8 mouse cellular contexts compared by ENCODE assay signal in the genomic region with DNA sequence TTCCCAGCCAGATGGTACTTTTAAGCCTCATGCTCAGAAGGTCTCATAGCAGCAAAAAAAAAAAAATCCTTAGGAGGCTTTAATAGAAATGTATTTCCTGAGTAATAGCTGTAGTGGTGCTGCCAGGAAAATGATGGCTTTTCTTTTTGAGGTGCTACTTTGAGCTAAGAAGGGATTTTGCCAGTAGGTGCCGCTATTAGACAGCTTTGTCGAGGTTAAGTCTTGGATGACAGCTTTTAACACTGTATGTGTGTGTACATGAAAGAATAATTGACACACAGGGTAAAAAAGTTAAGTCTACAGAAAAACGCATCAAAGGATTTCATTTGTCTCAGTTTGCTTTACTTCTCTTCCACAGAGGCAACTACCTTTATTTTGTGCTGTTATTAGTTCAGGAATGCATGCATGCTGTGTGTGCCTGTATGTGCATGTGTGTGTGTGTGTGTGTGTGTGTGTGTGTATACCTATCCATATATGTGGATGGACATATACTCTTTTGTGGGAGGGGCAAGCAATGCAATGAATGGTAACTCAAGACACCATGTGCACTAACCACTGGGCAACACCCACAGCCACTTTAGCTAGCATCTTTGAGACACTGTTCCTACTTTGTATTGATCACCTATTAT. TPM values are rescaled to one million over a fixed set of nuclear protein-coding genes. Genes with fewer than 3 reads are reported as not detected.
DNase-seq lines count a peak whose midpoint lies in the region; ATAC-seq and TF ChIP-seq lines count a peak whose summit lies in the region.

No protein-coding gene starts in this region.

- no peak overlapping the region for H3K9ac ChIP-seq in forebrain, embryonic 14.5 days (ENCODE audit: low read length)

- H3K4me1 ChIP-seq in forebrain, embryonic 14.5 days (ENCODE audit: control insufficient read depth, insufficient read depth, low read length), result no peaks in the 10 kb centered on the region

- H3K27ac ChIP-seq in gastrocnemius, adult 2 months, result no peak overlapping the region
- no peak overlapping the region for H3K27ac ChIP-seq in forebrain, embryonic 14.5 days (ENCODE audit: low read depth, low read length)

- ATAC-seq in forebrain, embryonic 14.5 days, result peak; percentile 86

- peak; percentile 17 for DNase-seq in gastrocnemius, adult 2 months
- DNase-seq in gastrocnemius, postnatal 14 days, result no peak
- DNase-seq in 3134 (ENCODE audit: extremely low read depth, insufficient read length, low spot score), result peak; percentile 10
- peak; percentile 63 for DNase-seq in adipocyte (ENCODE audit: low spot score)
- DNase-seq in forebrain, embryonic 14.5 days (ENCODE audit: low spot score), result peak; percentile 84
- DNase-seq in left cerebral cortex, adult 11 months (ENCODE audit: low spot score), result peak; percentile 19
- DNase-seq in retina, adult 2 months (ENCODE audit: low read depth, low spot score), result peak; percentile 18
- no peak for DNase-seq in urinary bladder, adult 18-20 months (ENCODE audit: low spot score in 2 of 2)

- no peaks in the 10 kb centered on the region for H3K36me3 ChIP-seq in forebrain, embryonic 14.5 days (ENCODE audit: control insufficient read depth, insufficient read depth, low read length)

- no peak overlapping the region for H3K4me2 ChIP-seq in forebrain, embryonic 14.5 days (ENCODE audit: low read length)

- intact Hi-C loops in gastrocnemius, adult 2 months (cut with DNase I), result no loop called here
- intact Hi-C loops in gastrocnemius, postnatal 14 days (cut with DNase I; ENCODE audit: low total_unique reads), result no loop called here

- H3K27me3 ChIP-seq in forebrain, embryonic 14.5 days (replicated peaks; ENCODE audit: control insufficient read depth, insufficient read depth, low read length), result no peaks in the 10 kb centered on the region

- TF ChIP-seq CTCF in gastrocnemius, adult 2 months (IDR thresholded peaks at IDR 0.05), result peak; percentile 57

- 23% methylated on average over 3 of the region's 3 CpGs for WGBS in forebrain, embryonic 14.5 days

- no peaks in the 10 kb centered on the region for H3K9me3 ChIP-seq in forebrain, embryonic 14.5 days (replicated peaks; ENCODE audit: control insufficient read depth, low read length)

- no peak overlapping the region for H3K4me3 ChIP-seq in gastrocnemius, adult 2 months
- no peak overlapping the region for H3K4me3 ChIP-seq in forebrain, embryonic 14.5 days (ENCODE audit: low read depth, low read length)

RNA-seq across cellular contexts. Expression of a gene that starts 14.5 kb away (rescaled TPM):
- not detected for total RNA-seq in gastrocnemius, adult 2 months (2021)
- total RNA-seq in gastrocnemius, postnatal 14 days (2021), result not detected
- polyA plus RNA-seq in forebrain, embryonic 14.5 days (2014; fragmentation: Nextera tagmentation; extraction: Ambion mirVana), result not detected in 2 replicates

RNA-seq across cellular contexts. Expression of a gene that starts 48.9 kb away (rescaled TPM):
- 1 to 10 TPM; 5.5 to 7.6 TPM for total RNA-seq in gastrocnemius, adult 2 months (2021)
- 10 to 100 TPM; 10.3 to 10.4 TPM for total RNA-seq in gastrocnemius, postnatal 14 days (2021)
- 104 and 110 TPM in 2 replicates for polyA plus RNA-seq in forebrain, embryonic 14.5 days (2014; fragmentation: Nextera tagmentation; extraction: Ambion mirVana)

Comparison
In these comparisons a context has a peak if more than half of its experiments do, and no peak if none do; other contexts are left out.
1. DNase-seq: peak in gastrocnemius, adult 2 months (single experiment), 3134 (single experiment), adipocyte (single experiment), forebrain, embryonic 14.5 days (single experiment), left cerebral cortex, adult 11 months (single experiment) and retina, adult 2 months (single experiment); none in gastrocnemius, postnatal 14 days (single experiment) and urinary bladder, adult 18-20 months (0 of 2).